Mouse (Mus musculus) cerebellum, postnatal 10 days (tissue): ENCODE measurements around the gene C130074G19Rik.

Experiments used
- DNase-seq, 2 experiments: peaks; one replicate each; pipeline ENCODE4 v3.0.0; 2021; ENCODE audit warnings: mixed read lengths in 2 of 2

C130074G19Rik gene

GRCm38 (mm10) chr1:184882281-184883268, at the start of gene C130074G19Rik:
C130074G19Rik (minus strand) TSS chr1:184883218.
- DNase-seq, result peak; percentile 40 to 45

- no peak for DNase-seq
These were observed 48.1 kb upstream of the C130074G19Rik start for GRCm38 (mm10) chr1:184931097-184931496.

DNA sequence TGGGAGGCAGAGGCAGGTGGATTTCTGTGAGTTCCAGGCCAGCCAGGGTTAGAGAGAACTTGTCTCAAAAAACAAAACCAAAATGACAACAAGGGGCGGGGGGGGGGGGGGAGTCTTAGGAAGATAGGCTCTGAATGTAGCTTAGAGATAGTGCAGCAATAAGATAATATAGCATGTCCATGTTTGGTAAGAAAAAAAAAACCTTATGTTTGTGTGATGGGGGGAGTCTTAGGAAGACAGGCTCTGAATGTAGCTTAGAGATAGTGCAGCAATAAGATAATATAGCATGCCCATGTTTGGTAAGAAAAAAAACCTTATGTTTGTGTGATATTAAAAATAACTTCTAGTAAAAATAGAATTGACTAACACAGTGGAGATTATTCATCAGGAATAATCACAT, 45.4 kb upstream of the C130074G19Rik start:
- no peak for DNase-seq

DNA sequence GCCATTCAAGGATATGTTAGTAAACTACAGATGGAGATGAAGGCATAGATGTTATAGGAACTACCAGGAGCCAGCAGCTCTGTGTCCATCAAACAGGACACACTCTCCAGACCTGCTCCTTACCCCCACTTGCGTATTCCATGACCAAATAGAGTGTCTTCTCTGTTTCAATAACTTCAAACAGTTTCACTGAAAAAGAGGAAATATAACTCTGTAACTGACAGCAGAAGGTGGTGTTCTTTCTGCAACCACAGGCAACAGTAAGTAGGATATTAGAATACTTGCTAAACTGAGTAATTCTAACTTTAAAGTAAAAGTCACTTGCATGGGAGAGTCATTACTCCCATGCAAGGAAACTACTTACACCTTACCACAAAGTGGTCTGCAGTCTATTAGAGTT, 44.9 kb upstream of the C130074G19Rik start:
- no peak for DNase-seq

DNA sequence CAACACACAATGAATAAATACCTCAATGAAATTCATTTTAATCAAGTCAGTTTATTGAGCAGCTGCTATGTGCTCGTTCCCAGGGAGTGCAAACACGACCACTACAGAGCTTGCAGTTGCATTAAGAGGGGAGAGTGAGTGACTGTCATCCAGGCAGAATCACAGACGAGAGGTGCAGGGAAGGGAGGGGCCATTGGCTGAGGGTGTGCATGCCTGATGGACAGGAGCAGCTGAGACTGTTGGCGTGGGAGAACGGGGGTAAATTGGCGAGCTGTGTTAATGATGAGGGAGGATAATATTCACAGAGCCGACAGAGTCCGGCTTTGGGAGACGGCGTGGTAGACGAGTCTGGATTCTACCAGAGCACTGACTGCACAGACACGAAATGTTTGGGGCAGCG, 39.8 kb upstream of the C130074G19Rik start:
- no peak for DNase-seq

DNA sequence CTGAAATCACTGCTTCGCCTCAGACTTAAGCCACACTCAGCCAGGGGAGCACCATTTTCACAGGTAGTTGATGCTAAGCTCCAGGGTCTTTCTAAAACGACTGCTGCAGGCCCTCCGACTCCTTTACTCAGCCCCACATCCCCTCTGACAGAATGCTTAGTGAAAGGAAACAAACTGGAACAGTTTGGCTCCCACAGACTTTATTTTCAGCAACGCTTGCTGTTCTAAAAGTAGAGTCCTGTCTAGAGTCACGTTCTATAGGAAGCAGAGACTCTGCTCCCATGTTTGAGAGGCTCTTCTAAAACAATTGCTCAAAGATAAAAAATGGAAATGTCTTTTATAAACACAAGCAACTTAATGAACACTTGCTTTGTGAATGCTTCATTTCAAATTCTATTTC, 37.0 kb upstream of the C130074G19Rik start:
- no peak for DNase-seq

GRCm38 (mm10) chr1:184918227-184918888, 35.3 kb upstream of the C130074G19Rik start:
- DNase-seq, result peak in 1 of 2 experiments; percentile 29

DNA sequence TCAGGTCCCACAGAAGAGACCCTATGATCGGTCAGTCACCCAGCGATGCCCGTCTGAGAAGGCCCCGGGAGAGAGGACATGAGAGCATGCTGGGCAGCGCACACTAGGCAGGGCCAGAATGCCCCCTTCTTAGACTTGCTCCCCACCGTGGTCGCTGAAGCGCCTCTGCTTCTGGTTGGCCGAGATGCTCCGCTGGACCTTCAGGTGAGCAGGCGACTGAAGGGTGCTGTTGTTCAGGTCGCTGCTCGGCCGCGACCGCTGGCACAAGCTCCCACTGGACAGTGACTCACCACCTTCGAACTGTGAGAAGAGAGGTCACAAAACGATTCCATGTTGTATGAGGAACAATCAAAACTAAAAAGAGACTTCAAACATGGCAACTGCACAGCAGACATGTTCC, 29.3 kb upstream of the C130074G19Rik start:
- no peak for DNase-seq

DNA sequence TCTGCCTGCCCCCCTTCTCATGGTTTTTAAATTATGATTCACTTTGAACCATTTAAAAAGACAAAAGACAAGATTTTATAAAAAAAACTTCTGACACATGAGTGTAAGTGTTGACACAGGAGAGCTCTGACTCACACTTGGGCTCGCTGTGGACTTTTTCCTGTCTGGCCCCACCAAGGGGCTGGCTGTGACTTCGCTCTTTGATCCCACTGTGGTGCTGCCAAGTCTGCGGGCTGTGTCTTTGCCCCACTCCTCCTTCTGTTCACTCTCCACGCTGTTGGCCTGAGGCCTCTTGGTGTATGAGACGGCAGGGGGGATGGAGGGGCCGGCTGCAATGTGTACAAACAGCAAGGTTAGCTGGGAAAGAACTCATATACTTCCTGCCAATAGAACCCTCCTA, 28.8 kb upstream of the C130074G19Rik start:
- peak; percentile 34 to 61 for DNase-seq

GRCm38 (mm10) chr1:184908558-184908957, 25.5 kb upstream of the C130074G19Rik start:
- DNase-seq, result no peak

DNA sequence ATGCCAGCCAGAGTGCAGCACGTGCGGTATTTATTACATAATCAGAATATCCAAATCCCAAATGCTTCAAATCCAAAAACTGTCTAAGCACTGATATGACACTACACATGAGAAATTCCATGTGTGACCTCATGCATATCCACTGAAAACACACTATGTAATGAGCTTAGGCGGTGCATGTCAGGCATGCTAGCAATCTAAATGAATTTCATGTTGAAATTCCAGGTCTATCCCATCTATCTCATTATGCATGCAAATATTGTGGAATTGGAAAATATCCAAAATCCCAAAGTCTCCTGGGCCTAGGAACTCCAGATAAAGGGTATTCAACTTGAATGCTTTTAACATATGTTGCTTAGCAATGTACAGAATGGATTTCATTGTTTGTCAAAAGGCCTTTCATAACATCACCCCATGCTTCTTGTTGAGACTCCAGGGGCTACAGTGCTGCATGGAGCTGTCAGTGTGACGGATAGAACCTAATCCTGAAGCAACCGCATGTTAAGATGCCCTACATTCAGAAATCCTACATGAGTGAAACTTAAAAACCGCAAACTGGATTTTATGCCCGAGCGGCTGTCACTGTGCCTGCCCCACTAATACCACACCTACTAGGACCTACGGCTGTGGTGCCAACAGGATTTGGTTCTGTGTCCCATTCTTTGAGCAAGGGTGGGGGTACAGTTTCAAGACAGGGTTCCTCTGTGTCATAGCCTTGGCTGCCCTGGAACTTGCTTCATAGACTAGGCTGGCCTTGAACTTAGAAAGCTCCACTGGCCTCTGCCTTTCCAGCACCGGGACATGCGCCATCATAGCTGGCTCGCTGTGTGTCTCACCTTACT, 23.1 kb upstream of the C130074G19Rik start:
- DNase-seq, result no peak

DNA sequence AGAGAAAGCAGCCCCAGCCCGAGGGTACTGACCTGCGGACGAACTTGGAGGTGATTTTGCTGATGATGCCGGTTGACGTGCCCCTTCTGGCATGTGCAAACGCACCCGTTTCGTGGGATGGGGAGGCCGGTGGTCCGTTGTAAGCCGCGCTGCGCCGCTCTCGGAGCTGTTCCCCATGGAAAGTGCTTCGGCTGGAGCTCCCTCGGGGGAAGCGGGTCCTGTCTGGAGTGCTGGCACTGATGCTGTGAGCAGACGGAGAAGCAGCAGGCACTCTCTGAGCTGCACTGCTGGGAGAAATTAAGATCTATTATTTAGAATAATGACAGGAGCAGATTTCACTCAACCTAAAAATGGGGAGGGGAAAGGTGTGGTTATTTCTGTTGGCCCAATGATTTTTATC, 22.4 kb upstream of the C130074G19Rik start:
- DNase-seq, result peak; percentile 90 to 94

- DNase-seq, result no peak
These were observed 20.7 kb upstream of the C130074G19Rik start for GRCm38 (mm10) chr1:184903697-184904096.

- DNase-seq, result no peak
These were observed 19.9 kb upstream of the C130074G19Rik start for GRCm38 (mm10) chr1:184902886-184903285.

GRCm38 (mm10) chr1:184897350-184897749, 14.3 kb upstream of the C130074G19Rik start:
- DNase-seq, result no peak

DNA sequence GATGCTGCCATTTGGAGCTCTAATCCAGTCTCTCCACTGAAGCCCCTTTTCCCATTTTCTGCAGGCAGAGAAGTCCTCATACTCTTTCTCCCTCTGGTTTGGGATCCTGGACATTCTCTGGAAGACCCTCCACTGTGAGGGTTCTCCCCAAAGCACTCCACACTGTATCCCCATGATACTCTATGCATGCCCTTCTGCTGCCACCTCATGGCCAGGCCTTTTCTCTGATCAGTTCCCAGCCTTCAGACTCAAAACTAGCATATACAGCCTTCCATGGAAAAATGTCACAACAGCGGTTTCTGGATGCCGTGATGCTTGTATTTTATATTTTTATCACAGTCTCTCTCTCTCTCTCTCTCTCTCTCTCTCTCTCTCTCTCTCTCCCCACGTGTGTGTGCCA, 9.0 kb upstream of the C130074G19Rik start:
- DNase-seq, result no peak

- DNase-seq, result no peak
These were observed 6.4 kb upstream of the C130074G19Rik start for GRCm38 (mm10) chr1:184889454-184889853.

DNA sequence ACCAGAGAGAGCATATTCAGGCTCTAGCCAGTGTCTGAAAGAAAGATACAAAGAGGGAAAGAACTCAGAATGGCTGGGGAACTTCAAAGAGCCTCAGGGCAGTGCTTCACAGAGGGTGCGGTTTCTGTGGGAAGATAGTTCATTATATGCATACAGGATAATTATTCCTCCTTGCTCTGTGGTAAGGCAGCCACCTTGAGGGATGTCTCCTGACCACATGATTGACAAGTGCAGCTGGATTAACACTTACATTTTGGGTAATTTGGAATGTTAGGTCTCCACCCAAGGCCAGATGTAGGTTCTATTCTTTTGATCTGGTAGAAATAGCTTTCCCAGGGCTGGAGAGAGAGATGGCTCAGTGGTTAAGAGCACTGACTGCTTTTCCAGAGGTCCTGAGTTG, 3.1 kb upstream of the C130074G19Rik start:
- no peak for DNase-seq

- no peak for DNase-seq
These were observed 1.2 kb downstream of the C130074G19Rik start for GRCm38 (mm10) chr1:184881861-184882260.

DNA sequence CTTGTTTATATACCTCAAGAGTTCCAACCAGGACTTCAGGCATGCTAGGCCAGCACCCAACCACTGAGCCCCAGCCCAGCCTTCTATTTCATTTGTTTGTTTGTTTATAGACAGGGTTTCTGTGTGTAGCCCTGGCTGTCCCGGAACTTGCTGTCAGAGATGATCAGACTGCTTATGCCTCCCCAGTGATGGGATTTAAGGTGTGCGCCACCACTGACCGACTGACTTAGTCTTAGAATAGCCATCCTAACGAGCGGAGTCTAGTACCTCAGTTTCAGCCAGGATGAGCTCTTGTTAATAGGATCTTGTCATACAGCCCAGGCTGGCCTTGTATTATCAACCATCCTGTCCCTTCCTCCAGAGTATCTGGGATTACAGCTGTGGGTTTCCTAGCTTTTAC, 1.8 kb downstream of the C130074G19Rik start:
- no peak for DNase-seq

GRCm38 (mm10) chr1:184878860-184879259, 4.2 kb downstream of the C130074G19Rik start:
- no peak for DNase-seq

- DNase-seq, result no peak
These were observed 5.7 kb downstream of the C130074G19Rik start for GRCm38 (mm10) chr1:184877306-184877705.

GRCm38 (mm10) chr1:184873910-184874309, 9.1 kb downstream of the C130074G19Rik start:
- no peak for DNase-seq
